Mouse (Mus musculus) testis, adult 2 months (tissue): ENCODE measurements at regions not wholly inside any gene's neighbourhood (a gene's known extent, or its start where the extent isn't known, plus 50 kb on each side); places are given as distances from the start of the nearest gene placed in this dataset.

ENCODE experiments used
- H3K27ac ChIP-seq: fragments of 200-500 bp; 2 replicates; pipeline ENCODE4 v1.5.1; 2012; ENCODE audit warnings: low read depth, low read length; ENCODE audit not compliant: control insufficient read depth, insufficient read depth
- H3K27me3 ChIP-seq: fragments of 200-500 bp; 2 replicates; pipeline ENCODE4 v1.6.1; 2012; ENCODE audit warnings: mild to moderate bottlenecking, low read length, moderate library complexity; ENCODE audit not compliant: control insufficient read depth, insufficient read depth
- H3K36me3 ChIP-seq: fragments of 200-500 bp; 2 replicates; pipeline ENCODE4 v1.6.1; 2012; ENCODE audit warnings: mild to moderate bottlenecking, low read length; ENCODE audit not compliant: control insufficient read depth, insufficient read depth
- H3K4me1 ChIP-seq: fragments of 200-500 bp; 2 replicates; pipeline ENCODE4 v1.6.1; 2012; ENCODE audit warnings: low read length; ENCODE audit not compliant: control insufficient read depth, insufficient read depth
- H3K4me3 ChIP-seq: fragments of 200-500 bp; 2 replicates; pipeline ENCODE4 v1.5.1; 2012; ENCODE audit warnings: low read depth, mild to moderate bottlenecking, low read length, moderate library complexity, mixed read lengths; ENCODE audit not compliant: control insufficient read depth
- CTCF ChIP-seq: fragments of 200-500 bp; IDR thresholded peaks from 2 replicates; pipeline ENCODE4 v1.5.1; 2012; ENCODE audit warnings: low read depth, mild to moderate bottlenecking, inconsistent platforms, low read length, moderate library complexity; ENCODE audit not compliant: control insufficient read depth, insufficient read depth, insufficient replicate concordance
- POLR2A ChIP-seq: fragments of 200-500 bp; IDR thresholded peaks from 2 replicates; pipeline ENCODE4 v1.6.1; 2012; ENCODE audit warnings: low read depth, mild to moderate bottlenecking, inconsistent platforms, low read length, moderate library complexity; ENCODE audit not compliant: control insufficient read depth

DNA sequence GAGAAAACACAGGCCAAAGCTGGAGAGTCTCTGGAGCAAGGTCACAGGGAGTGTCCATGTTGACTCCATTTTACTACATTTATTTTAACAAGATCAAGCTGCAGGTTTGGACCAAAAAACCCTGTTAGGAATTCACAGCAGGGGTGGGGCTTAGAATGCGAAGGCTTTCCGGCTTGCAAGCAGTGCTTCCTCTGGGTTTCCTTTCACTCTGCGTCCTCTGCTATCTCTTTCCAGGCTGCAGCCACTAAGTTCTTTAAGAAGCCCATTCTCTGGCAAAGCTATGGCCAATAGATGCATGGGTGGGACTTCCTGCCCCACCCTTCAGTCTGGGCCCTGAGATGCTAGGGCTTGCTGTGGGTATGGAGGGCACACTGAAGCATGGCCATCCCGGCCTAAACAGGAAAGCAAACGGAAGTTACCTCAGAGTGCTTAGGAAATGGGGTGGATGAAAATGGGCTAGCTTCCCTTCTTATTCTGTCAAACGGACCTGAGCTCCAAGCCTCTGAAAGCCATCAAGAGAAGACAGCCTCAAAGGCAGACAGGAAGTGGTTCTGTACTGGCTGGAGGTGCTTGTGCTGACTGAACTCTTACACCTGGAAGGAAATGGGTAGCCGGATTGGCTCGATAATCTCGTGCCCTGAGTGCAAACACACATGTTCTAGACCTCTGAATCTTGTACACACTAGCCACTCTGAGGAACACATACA, 90.6 kb upstream of the C1qtnf7 start:
- TF ChIP-seq CTCF (no peak), POLR2A (no peak)
- Histone ChIP-seq H3K27me3 (no peaks in the 10 kb centered on the region), H3K4me3 (no peak overlapping the region), H3K36me3 (no peaks in the 10 kb centered on the region), H3K4me1 (peaks cover 2% of the 10 kb centered on the region; the same call in 1 of the 2 replicates), H3K27ac (no peak overlapping the region)

DNA sequence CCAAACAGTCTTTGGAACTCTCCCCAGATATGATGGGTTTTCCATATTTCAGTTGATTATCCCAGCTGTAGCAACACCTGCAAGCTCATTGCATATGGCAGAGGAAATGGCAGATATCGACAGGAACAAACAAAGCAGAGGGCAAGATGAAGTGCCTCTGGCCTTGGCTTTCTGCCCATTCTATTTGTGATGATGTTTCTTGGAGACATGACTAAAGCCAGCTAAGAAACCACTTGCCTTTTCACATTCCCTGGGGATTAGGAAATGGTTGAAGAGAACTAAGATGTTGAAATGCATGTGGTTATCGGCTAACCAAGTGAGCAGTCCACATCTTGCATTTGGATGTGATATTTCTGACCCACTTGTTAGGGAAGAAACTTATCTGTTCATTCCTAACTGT, 82.0 kb upstream of the C1qtnf7 start:
- H3K4me1 ChIP-seq: no peaks in the 10 kb centered on the region
- no peak for TF ChIP-seq CTCF
- no peak for TF ChIP-seq POLR2A
- H3K27me3 ChIP-seq: no peaks in the 10 kb centered on the region

DNA sequence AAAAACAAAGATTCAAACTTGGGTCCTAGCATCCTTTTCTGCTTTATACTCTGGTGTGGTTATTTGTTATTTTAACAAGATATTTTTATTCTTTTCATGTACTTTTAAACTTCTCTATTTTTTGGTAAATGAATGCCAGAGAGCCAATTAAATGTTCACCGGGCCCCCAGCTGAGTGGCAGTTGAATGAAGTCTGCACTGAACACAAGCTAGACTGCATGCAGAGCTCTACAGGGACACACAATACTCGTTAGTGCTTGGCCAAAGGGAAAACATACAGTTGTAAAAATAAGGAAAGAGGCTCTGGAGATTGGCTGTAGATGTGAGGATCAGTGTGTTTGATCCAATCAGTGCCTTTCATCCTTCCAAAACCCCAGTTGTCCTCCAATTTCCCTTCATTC, 76.1 kb upstream of the C1qtnf7 start:
- TF ChIP-seq CTCF (no peak), POLR2A (no peak)
- no peaks in the 10 kb centered on the region for H3K36me3 ChIP-seq
- H3K4me3 ChIP-seq: no peak overlapping the region
- H3K27ac ChIP-seq: no peak overlapping the region
- no peaks in the 10 kb centered on the region for H3K4me1 ChIP-seq
- no peaks in the 10 kb centered on the region for H3K27me3 ChIP-seq

More for the DNA sequence above, 82.0 kb upstream of the C1qtnf7 start:
- Histone ChIP-seq H3K36me3 (no peaks in the 10 kb centered on the region), H3K4me3 (no peak overlapping the region), H3K27ac (no peak overlapping the region)

DNA sequence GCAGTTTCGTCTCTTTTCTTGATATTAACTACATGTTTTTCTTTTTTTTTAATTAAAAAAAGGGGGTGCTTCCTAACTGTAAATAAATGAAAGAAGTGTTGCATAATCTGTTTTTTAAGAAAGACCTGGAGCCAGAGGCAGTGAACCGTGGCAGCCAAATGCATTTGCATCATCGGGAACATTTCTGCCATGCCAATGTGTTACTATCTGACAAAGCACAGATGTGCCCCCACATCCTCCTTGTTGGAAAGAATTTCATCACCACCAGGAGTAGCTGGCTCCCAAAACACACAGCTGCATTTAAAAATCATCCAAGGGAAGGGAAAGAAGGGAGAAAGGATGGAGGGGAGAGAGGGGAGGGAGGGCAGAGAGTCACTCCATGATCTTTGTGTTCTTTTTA, 74.0 kb upstream of the C1qtnf7 start:
- Histone ChIP-seq H3K36me3 (no peaks in the 10 kb centered on the region), H3K4me1 (no peaks in the 10 kb centered on the region)
- no peak for TF ChIP-seq POLR2A
- TF ChIP-seq CTCF: no peak

DNA sequence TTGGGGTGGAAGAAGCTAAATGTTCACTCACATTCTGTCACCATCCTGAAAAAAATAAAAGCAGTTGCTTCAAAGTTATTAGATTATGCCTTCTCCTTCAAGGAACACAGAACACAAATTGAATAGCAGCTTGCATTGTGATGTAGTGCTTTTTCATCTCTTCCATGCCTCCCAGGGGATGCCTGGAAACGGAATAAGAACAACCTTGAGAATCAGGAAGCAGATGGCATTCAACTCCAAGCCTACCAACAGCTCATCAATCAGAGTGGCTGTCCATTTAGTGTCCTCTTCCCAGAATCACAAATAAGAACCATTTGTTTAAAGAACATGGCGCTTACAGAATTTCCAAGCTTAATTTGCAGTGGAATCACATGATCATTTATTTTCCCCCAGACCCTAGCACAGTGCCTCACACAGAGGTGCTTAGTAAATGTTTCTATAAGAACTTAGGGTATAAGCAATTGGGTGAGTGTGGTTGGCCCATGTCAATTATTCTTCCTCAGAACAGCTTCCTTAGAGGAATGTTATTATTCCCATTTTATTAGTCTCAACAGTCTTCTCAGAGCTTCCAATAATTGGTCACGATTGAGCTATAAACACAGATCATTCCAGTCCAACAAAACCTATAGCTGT, 70.6 kb upstream of the C1qtnf7 start:
- Histone ChIP-seq H3K27ac (no peak overlapping the region), H3K4me1 (no peaks in the 10 kb centered on the region), H3K27me3 (no peaks in the 10 kb centered on the region), H3K36me3 (no peaks in the 10 kb centered on the region), H3K4me3 (no peak overlapping the region)
- TF ChIP-seq CTCF (no peak), POLR2A (no peak)

More for the DNA sequence above, 74.0 kb upstream of the C1qtnf7 start:
- Histone ChIP-seq H3K4me3 (no peak overlapping the region), H3K27me3 (no peaks in the 10 kb centered on the region), H3K27ac (no peak overlapping the region)

DNA sequence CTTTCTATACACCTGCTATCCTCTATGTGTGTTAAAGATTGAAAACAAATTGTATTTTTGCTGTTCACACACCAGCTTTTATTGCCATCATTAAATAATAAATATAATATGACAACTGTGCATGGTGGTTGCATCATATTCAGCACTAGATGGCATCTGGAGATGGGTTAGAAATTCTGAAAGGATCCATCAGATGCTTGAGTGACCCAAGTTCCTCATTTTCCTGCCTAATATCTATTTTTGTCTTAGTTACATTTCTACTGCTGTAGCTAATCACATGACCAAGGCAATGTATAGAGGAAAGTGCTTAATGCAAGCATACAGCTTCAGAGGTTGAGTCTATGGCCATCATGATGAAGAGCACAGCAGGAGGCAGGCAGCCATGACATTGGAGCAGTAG, 69.7 kb upstream of the C1qtnf7 start:
- Histone ChIP-seq H3K4me3 (no peak overlapping the region), H3K27me3 (no peaks in the 10 kb centered on the region), H3K36me3 (no peaks in the 10 kb centered on the region), H3K4me1 (no peaks in the 10 kb centered on the region), H3K27ac (no peak overlapping the region)
- no peak for TF ChIP-seq CTCF

DNA sequence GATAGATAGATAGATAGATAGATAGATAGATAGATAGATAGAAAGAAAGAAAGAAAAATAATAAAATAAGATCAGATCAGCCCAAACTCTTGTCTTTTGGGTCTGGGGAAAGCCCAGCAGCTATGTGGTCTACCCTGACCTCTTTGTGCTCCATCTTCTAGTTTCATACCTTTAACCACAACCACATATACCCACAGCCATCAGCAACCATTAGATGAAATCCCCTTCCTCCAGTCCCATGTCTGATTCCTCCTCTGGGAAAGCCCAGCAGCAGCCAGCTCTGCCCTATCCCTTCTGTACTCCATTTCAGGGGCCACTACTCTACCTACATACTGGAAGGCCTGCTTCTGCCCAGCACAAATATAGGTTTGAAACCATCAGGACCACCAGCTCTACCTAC, 69.0 kb upstream of the C1qtnf7 start:
- Histone ChIP-seq H3K27ac (no peak overlapping the region), H3K4me3 (no peak overlapping the region), H3K4me1 (no peaks in the 10 kb centered on the region), H3K27me3 (no peaks in the 10 kb centered on the region), H3K36me3 (no peaks in the 10 kb centered on the region)
- TF ChIP-seq CTCF: no peak
- TF ChIP-seq POLR2A: no peak
